Mouse (Mus musculus): ENCODE data around the gene Tysnd1. TPM values are rescaled to one million over a fixed set of nuclear protein-coding genes. Genes with fewer than 3 reads are reported as not detected.

The Tysnd1 gene
- polyA plus RNA-seq, 1 experiment from 2014 or later: 35.4 TPM

DNA sequence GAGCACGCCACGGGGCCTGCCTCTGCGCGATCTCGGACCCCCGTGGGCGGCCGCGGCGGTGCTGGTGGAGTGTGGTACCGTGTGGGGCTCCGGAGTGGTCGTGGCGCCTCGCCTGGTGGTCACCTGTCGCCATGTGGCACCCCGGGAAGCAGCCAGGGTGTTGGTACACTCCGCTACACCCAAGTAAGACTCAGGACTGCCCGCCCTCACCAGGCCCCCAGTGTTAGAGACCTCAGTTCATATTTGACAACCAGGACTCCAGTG lies 1.2 kb downstream of the Tysnd1 start:
- H3K4me2 ChIP-seq (replicated peaks): peak overlapping the region; percentile 92
- 7% methylated on average over 19 of the region's 19 CpGs for WGBS
- peaks cover 15% of the 10 kb centered on the region for H3K4me1 ChIP-seq (replicated peaks)
- H3K4me3 ChIP-seq (replicated peaks): peak overlapping the region; percentile 82
- no peaks in the 10 kb centered on the region for H3K9me3 ChIP-seq
- ATAC-seq: no peak
- H3K9ac ChIP-seq: peak overlapping the region; percentile 68
- peaks cover 14% of the 10 kb centered on the region for H3K36me3 ChIP-seq
- no peaks in the 10 kb centered on the region for H3K27me3 ChIP-seq (replicated peaks)
- no peak overlapping the region for H3K27ac ChIP-seq

DNA sequence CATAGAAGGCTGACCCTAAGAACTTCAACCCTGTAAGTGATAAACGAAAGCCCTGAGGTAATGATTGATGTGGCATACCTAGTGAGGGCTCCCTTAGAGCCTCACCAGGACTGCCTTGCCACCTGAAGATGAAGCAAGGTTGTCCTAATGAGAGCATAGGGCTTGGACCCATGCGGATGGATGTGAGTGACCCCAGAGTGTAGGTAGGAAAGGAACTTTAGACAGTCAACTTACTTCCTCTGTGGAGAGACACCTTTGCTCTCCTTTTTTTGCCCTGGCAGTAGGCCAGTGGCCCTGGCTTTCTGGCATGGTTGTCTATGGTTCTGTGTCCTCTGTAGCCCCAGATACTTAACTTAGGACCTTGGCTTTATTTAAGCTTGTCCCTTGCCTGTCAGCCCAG lies 1.7 kb downstream of the Tysnd1 start:
- Histone ChIP-seq H3K36me3 (peaks cover 14% of the 10 kb centered on the region), H3K27ac (no peak overlapping the region), H3K4me2 (replicated peaks) (peak overlapping the region; percentile 92), H3K9me3 (no peaks in the 10 kb centered on the region), H3K27me3 (replicated peaks) (no peaks in the 10 kb centered on the region), H3K4me1 (replicated peaks) (peaks cover 15% of the 10 kb centered on the region), H3K4me3 (replicated peaks) (peak overlapping the region; percentile 82), H3K9ac (peak overlapping the region; percentile 68)
- 86% methylated on average over 2 of the region's 2 CpGs for whole genome bisulfite sequencing
- no peak for ATAC-seq

DNA sequence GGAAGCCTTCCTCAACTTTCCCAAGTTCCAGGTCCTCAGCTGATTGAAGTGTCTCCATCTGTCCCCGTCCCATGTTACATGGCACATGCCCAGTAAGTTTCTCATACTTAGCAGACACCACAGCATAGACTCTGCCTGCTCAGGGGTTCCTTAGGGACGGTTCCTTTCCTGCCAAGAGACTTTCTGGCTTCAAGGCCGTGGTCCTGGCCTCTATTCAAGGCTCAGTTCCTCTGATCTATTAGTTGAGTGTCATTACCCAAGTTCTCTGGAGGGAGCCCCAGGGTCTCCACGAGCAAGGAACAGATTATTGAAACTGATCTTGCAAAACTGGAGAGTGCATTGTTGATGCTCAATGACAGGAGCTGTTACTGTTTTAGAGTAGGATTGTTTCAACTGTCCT lies 9.3 kb downstream of the Tysnd1 start:
- no peak overlapping the region for H3K9ac ChIP-seq
- WGBS: 80% methylated on average over 4 of the region's 4 CpGs
- no peak overlapping the region for H3K4me2 ChIP-seq (replicated peaks)
- no peaks in the 10 kb centered on the region for H3K4me1 ChIP-seq (replicated peaks)
- H3K27ac ChIP-seq: no peak overlapping the region
- no peak for ATAC-seq
- no peaks in the 10 kb centered on the region for H3K27me3 ChIP-seq (replicated peaks)
- H3K9me3 ChIP-seq: no peaks in the 10 kb centered on the region
- no peak overlapping the region for H3K4me3 ChIP-seq (replicated peaks)
- H3K36me3 ChIP-seq: peaks cover 11% of the 10 kb centered on the region; the same call in 1 of the 2 replicates

GRCm38 (mm10) chr10:61706412-61707375 lies 11.4 kb downstream of the Tysnd1 start:
- Histone ChIP-seq H3K27me3 (replicated peaks) (no peaks in the 10 kb centered on the region), H3K9me3 (no peaks in the 10 kb centered on the region), H3K27ac (no peak overlapping the region), H3K4me1 (replicated peaks) (no peaks in the 10 kb centered on the region), H3K36me3 (peaks cover 11% of the 10 kb centered on the region; the same call in 1 of the 2 replicates), H3K4me3 (replicated peaks) (no peak overlapping the region), H3K4me2 (replicated peaks) (no peak overlapping the region), H3K9ac (no peak overlapping the region)
- ATAC-seq: peak; percentile 68
- WGBS: 63% methylated on average over 6 of the region's 6 CpGs

DNA sequence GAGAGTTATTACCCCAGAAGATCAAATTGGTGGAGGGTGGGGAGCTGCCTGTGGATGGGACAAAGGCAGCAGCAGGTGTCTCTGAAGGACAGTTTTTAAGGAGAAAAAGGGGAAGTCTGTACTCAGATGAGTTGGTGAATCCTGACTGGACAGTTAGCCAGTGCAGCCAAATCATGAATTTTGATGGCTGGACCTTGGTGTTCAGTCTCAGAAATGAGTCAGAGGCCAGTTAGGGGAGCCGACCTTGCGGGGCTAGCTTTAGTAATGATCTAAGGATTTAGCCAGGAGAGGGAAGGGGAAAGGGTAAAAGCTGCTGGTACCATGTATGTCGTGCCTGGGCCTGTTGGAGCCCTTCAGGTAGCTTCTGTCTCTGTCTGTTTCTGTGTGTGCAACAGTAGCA lies 18.3 kb downstream of the Tysnd1 start:
- Histone ChIP-seq H3K4me3 (replicated peaks) (no peak overlapping the region), H3K4me2 (replicated peaks) (no peak overlapping the region), H3K9me3 (no peaks in the 10 kb centered on the region), H3K4me1 (replicated peaks) (peaks cover 13% of the 10 kb centered on the region), H3K27me3 (replicated peaks) (no peaks in the 10 kb centered on the region), H3K27ac (no peak overlapping the region), H3K9ac (no peak overlapping the region), H3K36me3 (no peaks in the 10 kb centered on the region)
- ATAC-seq: no peak
- WGBS: 78% methylated on average over 3 of the region's 3 CpGs

GRCm38 (mm10) chr10:61714146-61714545 lies 18.8 kb downstream of the Tysnd1 start:
- H3K36me3 ChIP-seq: no peaks in the 10 kb centered on the region
- no peak overlapping the region for H3K4me2 ChIP-seq (replicated peaks)
- no peaks in the 10 kb centered on the region for H3K9me3 ChIP-seq
- no peak for ATAC-seq
- H3K4me3 ChIP-seq (replicated peaks): no peak overlapping the region
- 0 out of 2 replicates have a peak overlapping the region, but pooled peaks have one; percentile 7 for H3K27ac ChIP-seq
- WGBS: 95% methylated on average over 4 of the region's 4 CpGs
- H3K4me1 ChIP-seq (replicated peaks): peaks cover 13% of the 10 kb centered on the region
- no peaks in the 10 kb centered on the region for H3K27me3 ChIP-seq (replicated peaks)
- H3K9ac ChIP-seq: no peak overlapping the region

DNA sequence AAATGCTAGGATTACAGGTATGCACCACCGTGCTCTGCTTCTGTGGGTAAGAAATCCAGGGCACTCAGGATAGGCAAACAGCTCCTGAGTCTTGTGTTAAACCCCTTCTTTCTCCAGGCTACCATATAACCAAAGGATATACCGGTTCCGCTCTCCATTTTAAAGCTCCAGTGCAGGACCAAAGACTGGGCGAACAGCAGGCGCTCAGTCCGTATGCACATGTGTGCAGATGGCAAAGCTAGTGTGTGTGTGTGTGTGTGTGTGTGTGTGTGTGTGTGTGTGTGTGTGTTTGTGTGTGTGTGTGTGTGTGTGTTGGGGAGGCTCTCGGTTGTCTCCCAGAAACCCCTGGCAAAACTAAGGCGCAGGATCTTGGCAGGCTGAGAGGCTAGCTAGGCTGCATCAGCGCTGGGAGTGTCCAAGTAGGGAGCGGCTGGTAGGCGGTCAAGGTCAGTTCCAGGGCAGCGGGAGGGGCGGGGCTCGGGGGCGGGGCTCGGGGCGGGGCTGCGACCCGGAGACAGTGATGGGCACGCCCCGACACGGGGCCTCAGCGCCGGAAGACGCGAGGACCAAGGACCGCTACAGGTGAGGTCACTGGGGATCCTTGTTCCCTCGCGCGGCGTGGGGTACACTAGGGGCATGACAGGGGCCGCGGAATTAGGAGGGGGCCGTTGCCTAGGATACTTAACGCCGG lies 19.6 kb downstream of the Tysnd1 start, which contains the start of gene Aifm2:
Gene Aifm2, plus strand, starts transcription at position 493 of the 691 bp plus-strand sequence.
- Histone ChIP-seq H3K4me2 (replicated peaks) (peak within 1 kb of the TSS; percentile 76), H3K9me3 (no peaks in the 10 kb centered on the region), H3K9ac (peak within 1 kb of the TSS; percentile 48), H3K36me3 (no peaks in the 10 kb centered on the region), H3K4me3 (replicated peaks) (peak within 1 kb of the TSS; percentile 57), H3K27me3 (replicated peaks) (no peaks in the 10 kb centered on the region), H3K4me1 (replicated peaks) (peaks cover 13% of the 10 kb centered on the region), H3K27ac (peak within 1 kb of the TSS; percentile 7; the same call in 1 of the 2 replicates)
- WGBS: 9% methylated on average over 36 of the region's 36 CpGs
- ATAC-seq: peak; percentile 97

DNA sequence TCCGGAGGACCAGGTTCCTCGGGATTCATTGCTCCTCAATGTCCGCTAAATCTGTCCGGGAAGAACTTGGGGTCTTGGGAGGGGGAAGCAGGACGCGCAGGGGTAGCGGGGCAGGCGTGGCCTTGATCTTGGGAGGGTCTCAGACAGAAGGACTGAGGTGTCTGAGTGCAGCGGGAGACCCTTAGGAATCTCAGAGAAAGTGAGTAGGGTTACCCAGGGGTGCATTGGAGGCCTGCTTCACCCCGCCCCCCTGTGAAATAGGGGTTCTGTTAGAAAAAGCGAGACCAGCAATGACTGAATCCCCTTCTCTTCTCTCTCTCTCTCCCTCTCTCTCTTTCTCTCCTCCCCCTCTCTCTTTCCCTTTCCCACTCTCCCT lies 20.1 kb downstream of the Tysnd1 start:
- ATAC-seq: no peak; the same call in 1 of the 2 replicates
- Histone ChIP-seq H3K9me3 (no peaks in the 10 kb centered on the region), H3K9ac (peak overlapping the region; percentile 48), H3K36me3 (no peaks in the 10 kb centered on the region), H3K27me3 (replicated peaks) (no peaks in the 10 kb centered on the region), H3K27ac (no peak overlapping the region), H3K4me2 (replicated peaks) (peak overlapping the region; percentile 76), H3K4me1 (replicated peaks) (peaks cover 13% of the 10 kb centered on the region), H3K4me3 (replicated peaks) (peak overlapping the region; percentile 57)
- 2% methylated on average over 11 of the region's 11 CpGs for whole genome bisulfite sequencing

GRCm38 (mm10) chr10:61715996-61716864 lies 20.9 kb downstream of the Tysnd1 start:
- WGBS: 73% methylated on average over 7 of the region's 7 CpGs
- H3K4me3 ChIP-seq (replicated peaks): peak overlapping the region; percentile 57
- H3K9ac ChIP-seq: peak overlapping the region; percentile 48; the same call in 1 of the 2 replicates
- peak overlapping the region; percentile 76 for H3K4me2 ChIP-seq (replicated peaks)
- H3K27ac ChIP-seq: no peak overlapping the region
- no peaks in the 10 kb centered on the region for H3K27me3 ChIP-seq (replicated peaks)
- H3K4me1 ChIP-seq (replicated peaks): peaks cover 13% of the 10 kb centered on the region
- H3K36me3 ChIP-seq: no peaks in the 10 kb centered on the region
- no peaks in the 10 kb centered on the region for H3K9me3 ChIP-seq
- 0 out of 2 replicates have a peak, but pooled peaks have one; percentile 16 for ATAC-seq

DNA sequence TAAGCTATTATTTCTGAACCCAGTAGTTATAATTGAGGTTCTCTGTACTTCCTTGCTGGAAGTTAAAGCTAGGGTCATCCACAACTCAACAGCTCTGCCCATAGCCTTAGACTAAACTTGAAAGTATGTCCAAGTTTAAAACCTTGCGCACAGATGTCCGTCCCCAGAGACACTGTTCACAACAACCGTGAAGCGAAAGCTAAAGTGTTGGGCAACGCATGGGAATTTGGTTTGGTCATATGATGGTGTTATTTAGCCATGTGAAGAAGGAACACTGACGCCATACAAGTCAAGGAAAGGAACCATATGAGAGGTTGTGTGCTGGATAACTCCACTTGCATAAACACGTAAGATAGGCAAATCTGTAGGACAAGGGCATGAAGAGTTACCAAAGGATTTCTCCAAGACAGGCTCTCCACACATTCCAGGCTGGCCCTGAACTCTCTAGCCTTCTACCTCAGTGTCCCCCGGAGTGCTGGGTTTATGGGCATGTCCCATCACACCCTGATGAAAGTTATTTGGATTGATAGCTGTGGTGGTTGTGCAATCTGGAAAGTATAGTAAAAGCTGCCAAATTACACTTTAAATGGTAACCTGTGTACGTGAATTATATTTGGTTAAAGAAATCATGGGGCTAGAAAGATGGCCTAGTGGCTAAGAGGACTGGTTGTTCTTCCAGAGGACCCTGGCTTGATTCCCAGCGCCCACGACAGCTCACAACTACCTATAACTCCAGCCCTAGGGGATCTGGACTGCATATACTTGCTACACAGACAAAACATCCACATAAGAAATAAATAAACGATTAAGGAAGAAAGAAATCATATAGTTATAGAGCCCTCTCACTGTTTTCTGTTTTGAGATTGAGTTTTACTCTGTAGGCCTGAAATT lies 22.3 kb downstream of the Tysnd1 start:
- no peak overlapping the region for H3K9ac ChIP-seq
- H3K4me2 ChIP-seq (replicated peaks): no peak overlapping the region
- H3K36me3 ChIP-seq: no peaks in the 10 kb centered on the region
- H3K9me3 ChIP-seq: no peaks in the 10 kb centered on the region
- no peaks in the 10 kb centered on the region for H3K27me3 ChIP-seq (replicated peaks)
- H3K4me3 ChIP-seq (replicated peaks): no peak overlapping the region
- peaks cover 13% of the 10 kb centered on the region for H3K4me1 ChIP-seq (replicated peaks)
- no peak overlapping the region for H3K27ac ChIP-seq
- no peak for ATAC-seq
- WGBS: 89% methylated on average over 12 of the region's 12 CpGs

DNA sequence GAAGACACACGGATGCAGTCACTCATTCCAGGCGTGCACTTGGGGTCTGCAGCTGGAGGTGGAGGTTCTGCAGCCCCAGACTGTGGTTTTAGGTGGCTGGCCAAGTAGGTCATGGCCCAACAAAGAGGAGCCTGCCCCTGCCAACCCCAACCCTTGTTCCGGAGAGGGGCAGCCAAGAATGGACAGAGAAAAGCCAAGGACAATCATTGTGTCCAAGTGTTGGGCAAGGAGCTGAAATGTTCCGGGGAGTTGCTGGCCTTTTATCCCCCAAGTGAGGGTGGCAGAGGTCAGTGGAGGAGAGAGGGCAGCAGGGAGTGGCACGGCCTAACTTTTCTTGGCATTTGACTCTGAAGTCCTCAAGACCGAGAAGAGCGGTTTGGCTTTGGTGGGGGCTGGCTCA lies 25.0 kb downstream of the Tysnd1 start:
- no peak overlapping the region for H3K27ac ChIP-seq
- no peak for ATAC-seq
- H3K9ac ChIP-seq: no peak overlapping the region
- no peaks in the 10 kb centered on the region for H3K36me3 ChIP-seq
- peaks cover 8% of the 10 kb centered on the region; the same call in 1 of the 2 replicates for H3K4me1 ChIP-seq (replicated peaks)
- H3K9me3 ChIP-seq: no peaks in the 10 kb centered on the region
- 89% methylated on average over 7 of the region's 7 CpGs for WGBS
- no peaks in the 10 kb centered on the region for H3K27me3 ChIP-seq (replicated peaks)
- no peak overlapping the region for H3K4me2 ChIP-seq (replicated peaks)
- no peak overlapping the region for H3K4me3 ChIP-seq (replicated peaks)

All from intestine, embryonic 15.5 days (tissue).